Mouse (Mus musculus) left cerebral cortex, adult 18-20 months (tissue): ENCODE measurements around the gene Ptn. TPM values are rescaled to one million over a fixed set of nuclear protein-coding genes. Genes with fewer than 3 reads are reported as not detected.
"Not testable (repeated sequence)": the region's sequence is repeated elsewhere in the genome, so short reads cannot be mapped to it uniquely, and the experiment has no call there.

ENCODE experiments used
- DNase-seq, 2 experiments: peaks; one replicate each; pipeline ENCODE4 v3.0.0; 2021 to 2022; ENCODE audit warnings: low spot score in 2 of 2, mixed read lengths in 1 of 2
- total RNA-seq, 2 experiments: library from RNA; stranded (reverse); gene quantifications; 2 replicates each; pipeline ENCODE4 v1.2.3; 2021

Ptn gene
- total RNA-seq, 2 experiments from 2014 or later = 362 to 387 TPM

DNA sequence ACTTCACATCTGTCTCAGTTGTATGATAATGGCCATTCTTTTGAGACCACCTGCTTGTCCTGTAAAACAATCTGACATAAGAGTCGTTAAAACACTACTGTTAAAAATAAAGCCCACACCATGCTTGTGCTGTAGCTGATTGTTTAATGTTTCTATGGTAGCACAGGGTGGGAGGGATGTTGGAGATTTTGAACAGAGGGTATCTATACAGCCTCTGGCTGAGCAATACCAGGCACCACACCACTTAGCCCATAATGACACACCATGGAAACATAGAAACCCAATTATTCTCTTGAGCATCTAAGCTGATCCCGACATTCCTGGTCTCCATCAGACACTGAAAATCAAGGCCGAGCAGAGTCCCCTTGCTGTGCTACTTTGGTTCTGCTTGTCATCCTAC lies 41.0 kb downstream of the Ptn start:
- DNase-seq = no peak

DNA sequence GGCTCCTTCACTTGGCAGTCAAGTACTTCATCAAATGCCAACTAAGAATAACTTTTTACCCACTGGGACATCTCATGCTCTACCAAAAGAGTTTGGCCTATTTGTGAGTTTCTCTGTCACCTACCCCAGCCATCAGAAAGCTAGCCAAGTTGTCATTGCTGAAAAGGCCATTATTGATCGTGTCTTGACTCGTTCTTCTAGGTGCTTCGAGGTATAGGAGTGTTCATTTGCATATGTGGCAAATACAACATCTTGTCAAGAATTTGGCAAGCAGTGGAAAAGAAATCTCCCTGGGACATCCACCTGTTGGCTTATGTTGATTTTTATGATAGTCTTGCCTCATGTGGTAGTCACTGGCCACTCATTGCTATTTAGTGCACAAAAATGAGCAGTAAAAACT lies 43.1 kb downstream of the Ptn start:
- DNase-seq = no peak

DNA sequence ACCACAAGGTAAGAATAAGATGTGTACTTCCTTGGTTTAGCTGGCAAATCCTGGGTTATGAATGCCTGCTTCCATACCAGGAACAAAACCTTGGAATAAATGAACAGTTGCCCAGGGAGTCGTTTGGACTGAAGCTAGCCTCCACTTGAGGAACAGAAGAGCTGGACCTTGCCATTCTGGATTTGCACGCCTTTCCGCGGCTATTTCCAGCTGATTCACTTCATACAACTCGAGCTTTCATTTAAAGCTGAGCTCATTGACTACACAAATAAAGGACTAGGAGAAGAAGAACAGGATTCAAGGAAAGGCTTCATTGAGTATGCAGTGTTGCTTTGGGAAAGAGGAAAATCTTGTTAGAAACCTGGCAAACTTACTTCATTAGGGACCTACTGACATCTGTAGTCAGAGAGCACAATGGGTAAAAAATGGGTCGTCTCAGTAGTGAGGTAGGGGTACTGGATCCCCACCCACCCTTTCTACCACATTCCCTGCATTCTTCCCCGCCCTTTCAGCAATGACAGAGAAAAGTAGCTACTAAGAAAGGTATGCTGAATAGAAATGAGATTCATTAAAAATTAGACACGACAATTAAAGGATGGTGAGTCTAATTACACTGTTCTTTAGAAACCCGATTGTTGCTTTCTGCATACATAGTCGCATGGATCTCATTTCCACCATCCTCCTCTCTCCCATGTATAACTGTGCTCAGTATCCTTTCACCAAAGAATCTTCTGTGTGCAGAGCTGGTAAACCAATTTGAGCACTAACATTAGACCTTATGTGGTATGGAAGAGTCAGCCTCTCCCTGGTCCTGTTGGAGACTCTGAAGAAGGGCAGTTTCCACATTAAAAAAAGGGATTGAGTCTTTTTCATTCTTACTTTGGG lies 54.8 kb downstream of the Ptn start:
- no peak for DNase-seq

DNA sequence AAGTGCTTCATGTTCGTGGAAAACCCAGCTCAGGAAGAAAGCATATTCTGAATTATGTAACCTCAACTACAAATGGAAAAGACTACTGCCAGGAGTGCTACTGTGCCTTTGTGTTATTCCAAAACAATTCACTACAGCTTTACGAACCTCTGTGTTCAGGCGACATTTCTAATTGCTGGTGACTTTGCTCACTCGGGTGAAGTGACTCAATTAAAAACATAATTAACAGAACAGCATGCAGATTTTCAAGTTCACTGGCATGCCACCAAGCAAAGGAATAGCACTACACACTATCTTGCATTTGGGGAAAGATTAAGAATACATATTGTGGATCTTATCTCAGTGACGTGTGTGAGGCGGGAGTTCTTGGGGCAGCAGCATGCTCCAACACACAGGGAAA lies 57.1 kb downstream of the Ptn start:
- no peak for DNase-seq

DNA sequence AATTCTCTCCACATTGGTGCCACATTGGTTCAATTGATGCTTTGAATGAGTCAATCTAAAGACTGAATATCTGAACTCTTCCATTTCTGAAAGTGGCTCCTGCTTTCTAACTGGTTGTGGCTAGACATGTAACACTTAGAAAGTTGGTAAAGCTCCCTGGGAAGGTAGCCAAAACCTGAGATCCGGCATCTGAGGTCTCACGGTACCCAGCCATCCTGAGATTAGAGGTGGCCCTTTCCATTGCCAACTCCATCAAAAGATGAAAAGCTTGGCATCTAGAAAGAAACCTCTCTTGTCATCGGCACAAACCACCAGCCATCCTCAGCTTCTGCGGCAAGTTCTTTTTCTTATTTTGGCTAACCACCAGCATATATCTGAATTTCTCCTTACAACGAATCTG lies 70.2 kb downstream of the Ptn start:
- DNase-seq = no peak

DNA sequence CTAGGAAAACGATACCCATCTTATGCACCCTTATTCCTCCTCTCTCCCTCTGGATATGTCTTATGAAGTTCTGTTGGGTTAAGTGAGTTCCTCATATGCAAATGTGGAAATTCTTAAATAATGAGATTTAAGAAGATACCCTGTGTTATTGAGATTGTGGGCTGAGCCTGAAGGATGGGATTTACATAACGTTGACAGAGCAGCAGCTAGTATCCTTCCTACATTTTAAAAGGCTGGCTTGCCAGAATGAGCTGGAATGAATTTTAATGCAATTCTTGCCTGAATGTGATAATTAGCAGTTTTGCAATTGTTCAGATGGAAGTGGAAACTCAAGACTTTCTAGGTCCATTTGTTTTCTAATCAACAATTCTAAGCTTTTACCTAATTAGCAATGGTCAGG lies 73.3 kb downstream of the Ptn start:
- no peak for DNase-seq

DNA sequence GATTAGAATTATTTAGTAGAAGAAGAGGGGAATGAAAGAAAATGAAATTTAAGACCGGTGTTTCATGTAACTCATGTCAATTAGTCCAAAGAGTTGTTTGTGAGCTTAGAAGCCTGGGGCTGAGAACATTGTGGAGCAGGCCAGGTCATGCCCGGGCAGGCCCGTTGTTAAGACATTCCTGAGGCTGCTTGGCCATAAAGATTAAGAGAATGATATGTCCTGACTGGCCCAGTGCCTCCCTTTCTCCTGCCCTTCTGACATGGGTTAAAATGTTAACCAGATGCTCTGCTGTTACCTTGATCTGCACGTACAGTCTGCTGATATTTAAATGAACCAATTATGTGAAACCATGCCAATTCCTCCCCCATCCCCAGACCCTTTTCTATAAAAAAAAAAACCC lies 74.4 kb downstream of the Ptn start:
- not testable (repeated sequence) for DNase-seq

DNA sequence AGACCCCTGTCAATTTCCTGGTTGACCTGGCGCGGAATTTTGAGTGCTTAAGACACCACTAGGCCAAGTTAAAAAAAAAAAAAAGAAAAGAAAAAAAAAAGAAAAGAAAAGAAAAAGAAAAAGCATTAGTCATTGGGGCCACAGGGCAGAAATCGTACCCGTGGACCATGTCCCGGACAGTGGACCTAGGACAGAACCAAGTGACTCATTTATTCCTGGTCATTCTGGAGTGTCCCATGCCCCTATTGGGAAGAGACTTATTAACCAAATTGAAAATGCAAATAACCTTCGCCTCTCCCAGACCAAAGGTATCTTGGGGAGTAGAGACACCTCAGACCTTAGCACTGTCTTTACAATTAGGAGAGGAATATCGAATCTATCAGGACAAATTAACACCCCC lies 80.2 kb downstream of the Ptn start:
- DNase-seq = not testable (repeated sequence)

DNA sequence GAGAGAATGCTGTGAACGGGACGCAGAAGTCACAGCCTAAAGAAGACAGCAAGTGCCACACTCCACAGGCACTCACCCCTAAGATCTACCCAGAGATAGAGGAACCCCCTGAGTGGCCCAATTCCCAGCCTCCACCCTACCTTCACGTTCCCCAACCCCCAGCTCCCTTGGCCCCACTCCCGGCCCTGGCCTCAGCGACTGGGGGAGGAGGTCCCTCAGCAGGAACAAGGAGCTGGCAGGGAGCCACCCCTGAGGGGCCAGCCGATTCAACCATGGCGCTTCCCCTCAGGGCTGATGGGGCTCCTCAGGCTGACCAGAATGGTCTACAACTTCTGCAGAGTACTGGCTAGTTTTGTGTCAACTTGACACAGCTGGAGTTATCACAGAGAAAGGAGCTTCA lies 81.9 kb downstream of the Ptn start:
- DNase-seq = no peak

DNA sequence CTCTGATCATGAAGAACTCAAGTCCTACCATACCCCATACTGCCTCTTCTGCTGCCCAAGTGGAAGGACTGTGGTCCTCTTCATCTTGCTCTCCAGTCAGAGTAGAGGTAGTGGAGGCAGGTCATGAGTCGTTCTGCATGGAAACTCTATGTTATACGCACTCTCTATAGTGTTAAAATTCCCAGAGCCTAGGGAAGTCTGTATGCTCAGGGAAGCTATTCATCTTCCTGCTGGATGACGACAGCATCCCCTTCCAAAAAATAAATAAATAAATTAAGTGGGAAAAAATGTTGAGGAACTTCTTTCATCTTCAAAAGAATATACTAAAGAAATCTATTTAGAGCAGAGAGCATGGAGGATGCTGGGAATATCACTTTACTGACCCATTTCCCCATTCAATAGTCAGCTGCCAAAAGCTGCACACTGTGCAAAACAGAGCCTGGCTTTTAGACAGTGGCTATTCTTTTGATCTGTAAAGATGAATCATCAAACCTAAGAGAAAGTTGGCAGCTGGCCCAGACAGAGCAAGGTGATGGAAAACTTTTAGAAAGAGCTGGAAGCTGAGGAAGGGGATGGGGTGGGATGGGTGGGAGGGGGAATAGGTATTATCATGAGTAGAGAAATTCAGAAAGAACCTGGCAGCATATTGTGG lies 84.4 kb downstream of the Ptn start:
- peak in 1 of 2 experiments; percentile 48 for DNase-seq

DNA sequence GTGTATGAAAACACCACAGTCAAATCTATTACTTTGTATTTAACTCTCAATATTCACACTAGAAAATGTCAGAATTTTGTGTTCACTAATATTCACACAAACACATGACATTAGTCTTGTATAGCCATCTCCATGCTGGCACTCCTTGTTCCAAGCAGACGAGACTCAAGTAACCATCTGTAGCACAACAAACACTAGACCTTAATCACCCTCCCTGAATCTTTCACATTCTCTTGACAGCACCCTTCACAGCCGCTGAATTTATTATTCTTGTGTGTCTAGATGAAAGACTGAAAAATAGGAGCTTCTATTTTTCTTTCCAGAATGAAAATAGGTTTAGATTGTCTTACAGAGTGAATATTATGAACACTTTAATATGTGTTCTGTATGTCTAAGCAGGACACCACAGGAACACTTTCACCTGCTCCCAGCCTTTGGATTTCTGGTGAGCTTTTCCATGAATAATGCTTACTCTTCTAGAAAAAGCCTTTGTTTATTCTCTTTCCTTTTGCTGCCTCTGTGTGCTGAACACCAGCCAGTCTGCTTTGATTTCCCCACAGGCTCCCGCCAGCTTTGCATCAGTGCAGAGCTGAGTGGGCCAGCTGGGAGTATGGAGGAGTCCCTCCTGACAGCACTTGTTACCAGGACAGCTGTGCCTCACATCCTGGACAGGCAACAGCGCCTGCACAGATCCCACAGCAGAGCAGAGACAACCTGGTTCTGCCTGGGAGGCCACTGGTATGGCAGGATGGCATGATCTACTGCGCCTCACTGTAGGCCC lies 87.1 kb downstream of the Ptn start:
- peak; percentile 57 to 67 for DNase-seq

DNA sequence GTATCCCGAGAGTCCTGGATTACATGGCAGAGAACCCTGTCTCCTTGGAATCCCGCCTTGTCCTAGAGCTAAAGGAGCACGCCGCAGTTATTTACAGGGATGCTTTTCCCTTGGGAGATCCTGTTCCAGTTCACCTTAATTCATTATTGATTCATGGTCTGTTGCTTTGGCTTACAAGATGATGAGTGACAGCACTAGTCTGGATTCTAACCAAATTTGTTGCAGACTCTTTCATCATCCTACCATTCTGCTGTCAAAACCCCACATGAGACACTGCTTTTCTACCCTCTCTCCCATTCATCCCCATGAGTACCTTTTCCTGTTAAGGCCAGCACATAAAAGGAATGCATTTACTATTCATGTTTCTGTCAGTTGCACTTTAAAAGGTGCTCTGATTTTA lies 96.7 kb downstream of the Ptn start:
- DNase-seq = no peak

DNA sequence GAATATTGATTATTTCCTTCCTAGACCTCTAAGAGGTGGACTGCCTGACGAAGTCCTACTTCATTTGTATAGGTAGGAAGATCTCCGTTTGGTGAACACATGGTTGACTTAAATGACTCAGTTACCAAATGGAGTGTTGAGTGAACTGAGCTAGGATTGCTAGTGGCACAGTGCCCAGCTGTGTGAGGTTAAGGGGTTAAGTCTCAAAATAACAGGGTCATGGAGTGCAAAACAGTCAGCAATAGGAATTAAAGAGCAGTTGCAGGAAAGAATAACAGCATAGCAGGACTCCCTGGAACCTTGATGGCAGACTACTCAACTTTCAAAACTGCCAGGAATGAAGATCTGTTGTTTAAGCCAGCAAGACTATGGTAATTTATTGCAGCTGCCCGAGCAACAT lies 114.5 kb downstream of the Ptn start:
- DNase-seq = no peak

DNA sequence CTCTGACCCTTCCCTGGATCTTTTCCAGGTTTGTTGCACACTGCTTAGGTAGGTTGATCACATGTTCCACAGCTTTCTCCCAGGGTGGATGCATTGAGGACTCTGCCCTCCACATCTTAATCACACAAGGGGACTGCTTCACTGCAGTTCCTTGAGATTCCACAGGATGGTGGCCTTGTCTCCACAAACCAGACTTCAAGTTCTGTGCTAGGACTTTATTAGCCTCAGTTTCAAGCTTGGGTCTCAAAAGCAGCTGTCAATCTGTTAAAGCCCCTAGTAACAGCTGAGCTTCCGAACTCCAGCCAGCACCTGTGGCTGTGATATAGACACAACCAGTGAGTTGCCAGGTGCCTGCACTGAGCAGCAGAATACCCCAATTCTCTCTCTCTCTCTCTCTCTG lies 118.5 kb downstream of the Ptn start:
- DNase-seq = peak; percentile 52 to 61

DNA sequence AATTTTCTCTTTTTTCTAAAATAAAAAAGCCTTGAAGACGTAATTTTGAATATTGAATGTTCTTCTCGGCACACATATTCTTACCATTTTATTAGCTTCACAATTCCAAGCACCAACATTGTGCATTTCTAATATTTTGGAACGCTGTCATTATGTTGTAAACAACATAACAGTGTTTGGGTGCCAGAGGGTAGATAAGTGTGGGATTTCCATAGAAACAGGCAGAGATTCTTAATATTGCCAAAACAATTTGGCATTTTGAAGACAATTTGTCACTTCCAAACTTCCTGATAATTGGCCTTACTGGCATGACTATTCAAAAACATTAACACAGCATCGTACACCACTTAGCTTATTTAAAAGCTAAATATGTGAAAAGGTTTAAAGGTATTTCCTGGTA lies 119.1 kb downstream of the Ptn start:
- DNase-seq = no peak

DNA sequence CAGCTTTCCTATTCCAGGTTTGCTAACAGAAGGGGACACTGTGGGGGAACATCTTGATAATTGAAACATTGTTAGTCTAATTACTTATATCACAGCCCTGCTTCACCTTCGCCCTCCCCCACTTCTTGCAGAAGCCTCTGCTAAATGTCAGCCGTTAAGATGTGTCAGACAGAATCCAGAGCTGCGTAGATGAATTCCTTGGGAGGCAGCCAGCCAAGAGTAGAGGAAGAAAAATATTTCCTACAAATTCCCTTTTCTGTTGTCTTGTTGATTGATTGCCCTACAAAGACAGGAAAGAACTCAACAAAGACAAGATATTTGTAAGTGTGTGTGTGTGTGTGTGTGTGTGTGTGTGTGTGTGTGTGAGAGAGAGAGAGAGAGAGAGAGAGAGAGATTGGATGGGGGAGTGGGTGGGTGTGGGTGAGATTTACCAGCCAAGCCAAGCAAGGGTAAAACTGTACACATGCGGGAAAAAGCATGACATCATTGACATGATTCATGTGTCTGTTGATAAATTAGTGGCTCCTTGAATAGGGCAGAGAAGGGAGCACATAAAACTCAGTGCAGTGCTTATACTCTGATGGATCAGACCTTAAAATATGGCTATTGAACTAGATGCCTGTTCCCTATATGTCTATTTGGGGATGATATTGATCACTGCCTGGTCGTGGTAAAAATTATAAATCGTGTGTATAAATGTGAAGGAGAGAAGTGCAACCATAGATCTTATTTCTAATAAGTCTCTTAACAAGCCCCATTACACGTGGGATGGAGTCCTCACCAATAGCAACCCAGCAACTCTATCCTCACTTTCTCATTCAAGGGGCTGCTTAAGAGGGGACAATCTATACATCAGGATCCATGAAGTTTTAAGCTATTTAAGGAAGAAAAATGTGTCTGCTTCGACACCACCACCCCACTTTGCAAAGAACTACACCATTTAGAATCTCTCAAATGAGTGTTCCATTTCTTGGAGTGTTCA lies 133.0 kb downstream of the Ptn start:
- no peak for DNase-seq

DNA sequence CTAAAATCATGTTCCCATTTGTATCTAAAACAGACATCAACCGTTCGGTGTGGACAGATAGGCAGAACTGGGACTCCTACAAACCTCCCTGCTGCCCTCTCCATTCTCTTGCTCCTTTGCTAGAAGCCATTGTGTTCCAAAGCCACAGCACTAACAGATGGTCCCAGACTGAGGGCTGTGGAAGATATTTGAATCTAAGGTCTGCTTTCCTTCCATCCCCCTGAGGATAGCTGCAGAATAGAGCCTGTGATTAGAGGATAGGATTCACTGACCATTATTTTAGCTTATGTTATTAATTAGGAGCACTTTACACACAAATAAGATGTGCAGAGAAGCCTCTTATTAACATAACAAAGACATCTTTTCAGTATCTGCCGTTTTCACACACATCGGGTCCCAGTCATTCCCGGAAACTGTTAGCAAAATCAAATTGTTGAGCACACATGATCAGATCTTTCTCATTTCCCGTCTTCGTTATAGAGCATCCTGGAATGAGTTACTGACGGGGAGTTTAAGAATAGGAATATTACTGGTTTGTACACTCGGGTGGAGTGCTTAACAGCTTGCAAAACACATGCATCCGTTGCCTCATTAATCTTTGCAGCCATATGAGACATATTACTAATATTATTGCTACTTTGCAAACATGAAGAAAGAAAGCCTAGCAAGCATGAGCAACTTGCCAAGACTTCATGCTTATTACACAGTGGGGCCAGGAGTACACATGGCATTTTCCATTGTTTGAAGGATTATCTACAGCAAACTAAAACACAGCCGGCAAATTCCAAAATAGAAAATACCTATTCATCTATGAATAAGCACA lies 137.4 kb downstream of the Ptn start:
- DNase-seq = no peak

DNA sequence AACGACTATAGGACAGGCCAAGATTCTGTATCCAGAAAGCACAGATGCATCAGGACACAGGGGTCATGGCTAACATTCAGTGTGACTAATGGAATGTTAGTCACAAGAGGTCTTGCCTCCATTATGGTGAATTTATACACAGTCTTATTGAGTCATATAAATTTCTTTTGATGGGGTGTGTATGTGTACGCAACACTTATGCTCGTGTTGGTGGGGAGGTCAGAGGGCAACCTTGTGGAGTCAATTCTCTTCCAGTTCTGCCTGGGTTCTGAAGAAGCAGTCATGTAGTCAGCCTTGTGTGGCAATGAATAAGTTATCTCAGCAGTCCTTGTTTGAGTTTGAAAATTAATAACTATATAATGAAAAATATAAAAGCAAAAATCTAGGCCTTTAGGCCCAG lies 138.7 kb downstream of the Ptn start:
- no peak for DNase-seq
